Mouse (Mus musculus): Measurements from ENCODE around the gene Dcbld2. TPM values are rescaled to one million over a fixed set of nuclear protein-coding genes. Genes with fewer than 3 reads are reported as not detected.
"Not testable (repeated sequence)": the region's sequence is repeated elsewhere in the genome, so short reads cannot be mapped to it uniquely, and the experiment has no call there.

Gene Dcbld2
- total RNA-seq, 2 experiments from 2014 or later: 2.0 to 9.2 TPM

- ATAC-seq (replicated peaks; ENCODE audit: low FRiP score, low TSS enrichment, poor library complexity, severe bottlenecking): no peak
Observed at GRCm38 (mm10) chr16:58446281-58447259, 38.3 kb downstream of the Dcbld2 start.

DNA sequence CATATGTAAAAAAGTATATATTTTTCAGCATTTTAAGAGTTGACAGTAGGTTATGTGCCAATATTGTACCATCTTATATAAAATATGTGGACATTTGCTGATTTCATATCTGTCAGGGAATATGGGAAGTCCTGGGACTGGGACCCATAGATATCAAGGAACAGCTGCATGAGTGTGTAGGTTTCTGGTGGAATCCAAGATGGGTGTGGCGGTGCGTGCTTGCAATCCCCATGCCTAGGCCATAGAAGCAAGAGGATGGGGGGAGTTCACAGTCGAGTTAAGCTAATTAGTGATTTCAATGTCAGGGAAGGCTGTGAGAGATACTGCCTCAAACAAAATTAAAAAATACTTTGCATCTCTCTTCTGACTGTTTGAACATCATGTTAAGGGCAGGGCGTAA lies 40.8 kb downstream of the Dcbld2 start:
- no peak for ATAC-seq (replicated peaks; ENCODE audit: low FRiP score, low TSS enrichment, poor library complexity, severe bottlenecking)

- no peak for ATAC-seq (replicated peaks; ENCODE audit: low FRiP score, low TSS enrichment, poor library complexity, severe bottlenecking)
Observed at GRCm38 (mm10) chr16:58450648-58451047, 42.4 kb downstream of the Dcbld2 start.

GRCm38 (mm10) chr16:58451647-58452046 lies 43.4 kb downstream of the Dcbld2 start:
- no peak for ATAC-seq (replicated peaks; ENCODE audit: low FRiP score, low TSS enrichment, poor library complexity, severe bottlenecking)

DNA sequence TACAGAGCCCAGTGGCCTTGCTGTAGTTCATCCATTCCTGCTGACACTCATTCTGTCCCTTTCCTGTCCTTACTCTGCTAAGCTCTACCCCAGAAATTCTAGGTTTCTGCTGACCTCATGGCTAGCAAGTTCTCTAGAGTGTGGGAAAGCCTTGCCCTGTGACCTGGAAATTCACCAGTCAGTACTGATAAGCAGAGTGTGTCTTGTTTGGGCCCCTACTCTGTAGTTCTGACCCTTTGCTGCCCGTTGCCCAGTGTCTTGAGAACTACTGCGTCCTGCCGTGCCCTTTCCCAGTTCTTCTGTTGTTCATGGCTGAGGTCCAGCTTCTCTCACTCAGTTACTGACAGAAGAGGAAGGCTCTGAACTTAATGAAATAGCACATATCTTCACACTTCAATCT lies 44.9 kb downstream of the Dcbld2 start:
- no peak for ATAC-seq (replicated peaks; ENCODE audit: low FRiP score, low TSS enrichment, poor library complexity, severe bottlenecking)

DNA sequence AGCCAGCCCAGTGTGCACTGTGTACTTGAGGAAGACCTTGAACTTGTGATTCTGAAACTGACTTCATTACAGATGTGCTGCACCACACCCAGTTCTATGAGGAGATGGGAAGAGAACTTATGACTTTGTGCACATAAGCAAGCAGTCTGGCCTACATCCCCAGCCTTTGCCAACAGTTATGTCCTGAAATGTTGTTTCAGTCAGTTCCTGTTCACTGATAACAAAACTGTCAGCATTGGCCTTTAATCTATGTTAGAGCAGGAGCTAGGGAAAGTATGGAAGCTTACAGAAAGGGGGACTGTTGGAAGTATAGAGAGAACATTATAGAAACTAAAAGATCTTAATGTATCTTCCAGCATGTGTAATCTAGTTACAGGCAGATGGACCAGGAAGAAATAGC lies 45.6 kb downstream of the Dcbld2 start:
- 0 out of 2 replicates have a peak, but pooled peaks have one; percentile 5 for ATAC-seq (replicated peaks; ENCODE audit: low FRiP score, low TSS enrichment, poor library complexity, severe bottlenecking)

DNA sequence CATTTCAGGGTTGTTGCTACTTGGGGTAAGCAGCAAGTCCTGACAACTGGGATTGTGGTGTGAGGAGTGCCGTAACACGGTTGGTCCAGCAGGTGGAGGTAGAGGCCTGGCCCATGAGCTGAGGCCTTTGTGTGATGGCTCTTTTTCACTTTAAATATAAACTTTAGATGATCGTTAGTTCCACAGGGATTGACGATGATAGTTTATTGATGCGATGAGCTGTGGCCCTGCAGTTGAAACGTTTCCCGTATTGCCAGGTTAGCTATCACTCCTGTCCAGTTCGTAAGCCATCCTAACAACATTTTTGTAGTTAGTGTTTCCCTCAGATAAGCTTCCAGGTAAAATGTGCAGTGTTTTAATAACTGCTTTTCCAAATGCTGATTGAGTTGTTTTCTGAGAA lies 46.4 kb downstream of the Dcbld2 start:
- peak; percentile 90 for ATAC-seq (replicated peaks; ENCODE audit: low FRiP score, low TSS enrichment, poor library complexity, severe bottlenecking)

DNA sequence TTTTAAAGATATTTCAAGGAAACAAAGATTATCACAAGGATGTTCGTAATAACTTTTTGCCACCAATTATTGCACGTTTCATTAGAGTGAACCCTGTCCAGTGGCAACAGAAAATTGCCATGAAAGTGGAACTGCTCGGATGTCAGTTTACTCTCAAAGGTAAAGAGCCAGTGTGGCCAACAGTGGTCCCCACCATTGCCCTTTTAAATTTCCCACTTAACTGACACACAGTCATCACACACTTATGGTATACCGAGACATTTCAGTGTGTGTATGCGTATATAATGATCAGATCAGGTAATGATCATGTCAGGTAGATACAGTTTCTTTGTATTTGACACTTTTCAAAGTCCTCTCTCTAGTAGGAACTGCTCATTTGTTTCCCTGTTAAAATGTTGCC lies 46.9 kb downstream of the Dcbld2 start:
- ATAC-seq (replicated peaks; ENCODE audit: low FRiP score, low TSS enrichment, poor library complexity, severe bottlenecking): no peak

DNA sequence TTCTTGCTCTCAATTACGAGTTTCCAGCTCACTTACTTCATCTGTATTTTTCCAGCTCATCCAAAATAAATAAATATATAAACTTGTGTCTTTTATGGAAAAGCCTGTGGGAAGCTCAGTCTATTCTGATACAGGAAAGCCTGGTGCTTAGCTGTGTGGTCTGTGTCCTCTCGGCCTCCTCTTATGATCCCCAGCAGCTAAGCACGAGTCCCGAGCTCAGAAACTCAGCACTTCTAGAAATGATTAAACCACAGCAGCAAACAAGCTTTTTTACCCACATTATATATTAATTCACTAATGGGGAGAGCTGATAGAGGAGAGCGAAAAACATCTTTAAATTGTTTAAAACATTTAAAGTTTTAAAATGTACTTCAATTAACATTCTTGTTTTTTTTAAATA lies 48.2 kb downstream of the Dcbld2 start:
- ATAC-seq (replicated peaks; ENCODE audit: low FRiP score, low TSS enrichment, poor library complexity, severe bottlenecking): no peak

- no peak for ATAC-seq (replicated peaks; ENCODE audit: low FRiP score, low TSS enrichment, poor library complexity, severe bottlenecking)
Observed at GRCm38 (mm10) chr16:58456991-58457390, 48.7 kb downstream of the Dcbld2 start.

GRCm38 (mm10) chr16:58459966-58460365 lies 51.7 kb downstream of the Dcbld2 start:
- ATAC-seq (replicated peaks; ENCODE audit: low FRiP score, low TSS enrichment, poor library complexity, severe bottlenecking): not testable (repeated sequence)

GRCm38 (mm10) chr16:58460386-58460785 lies 52.1 kb downstream of the Dcbld2 start:
- ATAC-seq (replicated peaks; ENCODE audit: low FRiP score, low TSS enrichment, poor library complexity, severe bottlenecking): no peak

GRCm38 (mm10) chr16:58461856-58462518 lies 53.7 kb downstream of the Dcbld2 start:
- ATAC-seq (replicated peaks; ENCODE audit: low FRiP score, low TSS enrichment, poor library complexity, severe bottlenecking): no peak

DNA sequence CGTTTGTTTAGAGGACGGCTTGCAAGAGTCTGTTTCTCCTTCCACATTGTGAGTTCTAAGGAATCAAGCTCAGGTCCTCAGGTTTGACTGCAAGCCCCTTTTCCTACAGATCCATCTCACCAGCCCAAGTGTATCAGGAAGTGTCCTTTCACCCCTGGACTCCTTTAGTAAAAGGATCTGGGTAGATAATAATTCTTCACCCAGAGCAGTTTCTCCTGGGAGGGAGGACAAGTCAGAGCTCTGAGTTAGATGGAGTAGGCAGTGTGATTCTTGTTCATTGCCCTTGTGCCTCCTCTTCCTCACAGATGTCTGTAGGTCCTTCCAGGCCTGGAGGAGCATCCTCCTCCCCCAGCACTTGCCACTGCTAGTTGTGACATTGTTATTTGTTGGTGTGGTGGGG lies 54.3 kb downstream of the Dcbld2 start:
- ATAC-seq (replicated peaks; ENCODE audit: low FRiP score, low TSS enrichment, poor library complexity, severe bottlenecking): no peak

GRCm38 (mm10) chr16:58464051-58464450 lies 55.8 kb downstream of the Dcbld2 start:
- no peak for ATAC-seq (replicated peaks; ENCODE audit: low FRiP score, low TSS enrichment, poor library complexity, severe bottlenecking)

- no peak for ATAC-seq (replicated peaks; ENCODE audit: low FRiP score, low TSS enrichment, poor library complexity, severe bottlenecking)
Observed at GRCm38 (mm10) chr16:58465412-58465811, 57.2 kb downstream of the Dcbld2 start.

DNA sequence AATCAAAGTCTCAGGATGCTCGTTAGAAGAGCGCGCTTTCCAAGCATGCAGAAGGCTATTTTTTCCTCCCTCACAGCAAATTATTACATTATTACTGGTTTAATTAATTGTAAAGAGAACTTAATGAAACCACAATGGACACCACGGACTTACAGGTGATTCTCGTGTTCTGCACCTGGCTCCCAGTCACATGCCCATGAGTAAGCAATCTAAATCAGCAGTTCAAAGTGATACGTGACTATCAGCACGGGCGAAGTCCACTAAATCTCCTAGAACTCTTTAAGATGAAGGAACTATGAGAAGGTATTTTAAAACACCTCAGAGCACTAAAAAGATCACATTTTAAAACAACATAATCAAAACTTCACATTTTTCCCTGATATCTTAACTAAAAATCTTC lies 61.8 kb downstream of the Dcbld2 start:
- ATAC-seq (replicated peaks; ENCODE audit: low FRiP score, low TSS enrichment, poor library complexity, severe bottlenecking): no peak

DNA sequence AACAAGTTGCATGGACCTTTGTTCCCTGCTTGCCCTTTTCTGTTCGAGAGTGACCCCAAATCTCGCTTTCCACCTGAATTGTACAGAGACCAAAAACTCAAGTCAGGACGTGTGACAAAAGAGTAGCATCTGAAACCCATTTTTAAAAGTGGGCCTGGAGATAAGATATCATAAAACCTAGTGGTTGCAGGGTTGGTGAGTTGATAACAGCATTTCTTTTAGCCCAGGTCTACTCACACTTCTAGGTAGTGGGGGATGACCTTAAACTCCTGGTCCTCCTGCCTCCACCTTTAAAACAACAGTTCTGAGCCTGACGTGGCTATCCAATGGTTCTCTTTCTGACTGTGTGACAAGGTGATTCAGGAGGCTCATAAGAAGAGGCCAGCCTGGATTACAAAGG lies 62.6 kb downstream of the Dcbld2 start:
- peak; percentile 35; the same call in 1 of the 2 replicates for ATAC-seq (replicated peaks; ENCODE audit: low FRiP score, low TSS enrichment, poor library complexity, severe bottlenecking)

DNA sequence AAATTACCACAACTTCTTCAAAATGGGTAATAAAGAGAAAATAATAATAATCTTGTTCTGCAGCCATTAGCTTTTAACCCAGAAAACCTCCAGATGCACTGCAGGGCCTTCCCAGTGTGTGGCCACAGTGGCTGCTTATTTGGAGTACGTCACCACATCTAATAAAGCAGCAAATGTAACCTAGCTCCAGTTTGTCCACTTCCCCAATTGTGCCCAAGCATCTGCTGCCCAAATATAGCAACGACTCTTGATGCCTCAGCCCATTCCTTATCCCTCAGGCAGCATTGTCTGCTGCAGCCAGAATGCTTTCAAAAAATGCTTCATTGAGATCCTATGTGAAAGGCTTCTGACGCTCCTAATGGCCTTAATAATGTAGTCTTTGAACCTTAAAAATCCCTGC lies 66.6 kb downstream of the Dcbld2 start:
- ATAC-seq (replicated peaks; ENCODE audit: low FRiP score, low TSS enrichment, poor library complexity, severe bottlenecking): no peak

DNA sequence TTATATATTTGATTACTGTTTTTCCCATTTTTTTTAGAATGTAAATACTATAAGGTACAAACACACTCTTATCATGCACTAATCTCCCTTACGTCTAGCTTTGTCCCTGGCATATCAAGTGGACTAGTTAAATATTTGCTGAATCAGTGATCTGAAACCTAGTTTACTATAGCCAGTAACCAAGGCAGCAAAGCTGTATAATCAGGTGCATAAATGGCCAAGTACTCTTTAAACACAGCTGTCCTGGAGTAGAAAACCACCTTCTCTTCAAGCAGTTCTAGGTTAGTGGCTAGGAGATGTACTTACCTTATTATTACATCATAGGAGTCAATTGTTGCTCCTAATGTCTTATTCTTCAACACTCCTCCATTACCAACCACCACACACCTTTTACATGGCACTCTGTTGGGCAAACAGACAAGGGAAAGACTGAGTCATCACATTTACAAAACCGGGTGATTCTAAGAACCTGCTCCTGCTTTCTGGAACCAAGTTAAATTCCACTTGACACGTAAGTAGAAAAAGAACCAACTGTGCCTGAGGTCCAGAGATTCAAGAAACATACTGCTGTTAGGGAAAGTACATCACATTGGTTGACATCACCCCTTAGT lies 67.4 kb downstream of the Dcbld2 start:
- ATAC-seq (replicated peaks; ENCODE audit: low FRiP score, low TSS enrichment, poor library complexity, severe bottlenecking): no peak

All from megakaryocyte-erythroid progenitor cell, adult 5-6 weeks (primary cell).